Mouse (Mus musculus): ENCODE data around the gene Gm4847.

The Gm4847 gene

DNA sequence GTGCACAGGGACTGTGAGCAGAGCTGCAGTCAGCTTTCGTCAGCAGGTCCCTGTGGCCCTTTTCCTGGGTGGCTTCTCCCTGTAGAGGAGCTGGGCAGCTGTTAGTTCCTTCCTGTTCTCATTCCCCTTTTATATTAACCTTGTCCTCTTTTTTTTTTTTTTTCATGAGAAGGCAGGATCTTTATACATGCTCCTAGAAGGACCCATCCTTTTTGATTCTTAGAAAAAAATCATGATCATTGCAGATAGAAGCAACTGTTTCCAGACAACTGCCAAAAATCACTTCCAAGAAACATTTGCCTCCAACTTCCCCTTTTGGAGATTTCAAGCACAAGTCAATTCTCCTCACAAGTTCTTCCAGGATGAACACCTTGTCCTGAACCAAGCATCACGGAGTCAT is at the start of gene Gm4847:
Gene Gm4847 (minus strand): TSS at position 101 of the 400 bp plus-strand sequence.
- DNase-seq (ENCODE audit: low read depth): no peak

DNA sequence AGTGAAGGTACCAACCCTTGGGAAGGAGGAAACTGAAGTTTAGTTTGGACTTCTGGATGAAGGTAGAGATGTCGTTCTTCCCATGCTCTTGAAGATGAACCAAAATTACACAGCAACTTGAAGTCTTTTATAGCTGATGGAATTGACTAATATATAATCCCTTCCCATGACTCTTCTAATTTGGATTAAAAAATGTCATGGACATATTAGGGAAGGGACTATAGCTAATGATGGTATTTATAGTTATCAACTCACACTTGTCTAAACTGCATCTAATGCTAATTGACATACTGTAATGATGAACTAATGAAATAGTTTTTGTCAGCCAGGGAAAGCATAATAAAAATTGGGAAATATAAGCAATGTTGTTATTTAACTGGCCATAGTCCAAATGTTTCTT is 34.3 kb upstream of the Gm4847 start, which contains the start of gene Fmo9:
Gene Fmo9 (minus strand): TSS at position 101 of the 400 bp plus-strand sequence.
- no peak for DNase-seq (ENCODE audit: low read depth)

GRCm38 (mm10) chr1:166669264-166669663 is 21.8 kb upstream of the Gm4847 start:
- DNase-seq (ENCODE audit: low read depth): no peak

DNA sequence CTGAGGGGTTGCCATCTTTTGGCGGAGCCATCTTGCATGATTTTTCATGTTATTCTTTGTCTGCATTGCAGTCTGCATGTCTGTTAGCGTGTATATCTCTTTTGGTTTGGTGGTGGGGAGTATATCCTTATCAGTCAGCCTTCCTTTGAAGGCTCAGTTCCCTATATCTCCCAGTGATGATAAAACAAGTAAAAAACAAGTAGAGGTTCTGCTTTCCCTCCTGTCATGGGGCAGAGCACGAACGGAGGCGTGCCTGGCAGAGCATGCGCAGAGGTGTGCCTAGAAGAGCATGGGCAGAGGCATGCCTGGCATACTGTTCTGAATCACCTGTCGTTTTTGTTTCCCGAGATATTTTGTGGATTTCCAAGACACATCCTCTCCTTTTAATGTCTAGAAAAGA is 13.3 kb upstream of the Gm4847 start:
- DNase-seq (ENCODE audit: low read depth): no peak
